Mouse (Mus musculus): ENCODE measurements at regions not wholly inside any gene's neighbourhood (a gene's known extent, or its start where the extent isn't known, plus 50 kb on each side); places are given as distances from the start of the nearest gene placed in this dataset.

DNA sequence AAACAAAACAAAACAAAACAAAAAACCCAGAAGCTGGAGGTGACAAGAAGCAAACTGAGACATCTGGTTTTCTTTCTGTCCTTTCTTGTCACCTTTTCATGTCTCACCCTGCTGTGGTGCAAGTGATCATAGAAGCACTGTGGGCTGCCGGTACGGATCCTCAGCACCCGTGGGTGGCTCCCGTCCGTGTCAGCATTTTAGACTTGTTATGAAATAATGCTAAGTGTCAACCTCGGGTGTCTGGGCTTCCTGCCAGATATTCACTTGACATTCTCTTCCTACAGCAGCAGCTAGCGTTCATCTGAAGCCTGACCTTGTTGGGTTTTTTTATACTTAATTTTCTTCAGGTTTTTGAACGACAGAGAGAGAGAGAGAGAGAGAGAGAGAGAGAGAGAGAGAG is 404.7 kb downstream of the Pla2g4a start:
- peak; percentile 13 for DNase-seq (ENCODE audit: extremely low read depth, low read depth)

DNA sequence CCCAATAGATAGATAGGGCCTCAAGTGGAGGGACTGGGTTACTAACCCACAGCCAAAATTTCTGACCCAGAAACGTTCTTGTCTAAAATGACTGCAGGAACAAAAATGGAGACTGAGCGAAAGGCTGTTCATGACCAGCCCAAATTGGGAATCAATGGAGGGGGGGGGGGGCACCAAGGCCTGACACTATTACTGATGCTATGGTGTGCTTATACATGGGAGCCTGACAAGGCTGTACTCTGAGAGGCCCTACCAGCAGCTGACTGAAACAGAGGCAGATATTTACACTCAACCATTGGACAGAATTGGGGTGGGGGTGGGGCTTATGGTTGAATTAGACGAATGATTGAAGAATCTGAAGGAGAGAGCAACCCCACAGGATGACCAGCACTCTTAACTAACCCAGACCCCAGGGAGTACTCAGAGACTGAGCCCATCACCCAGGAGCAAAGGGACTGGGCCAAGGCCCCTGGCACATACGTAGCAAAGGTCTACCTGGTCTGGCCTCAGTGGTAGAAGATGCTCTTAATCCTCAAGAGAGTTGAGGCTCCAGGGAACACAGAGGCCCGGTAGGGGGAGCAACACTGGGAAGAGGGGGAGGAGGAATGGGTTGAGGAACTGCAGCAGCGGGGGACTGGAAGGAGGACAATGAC is 405.6 kb downstream of the Pla2g4a start:
- DNase-seq (ENCODE audit: extremely low read depth, low read depth) = no peak

DNA sequence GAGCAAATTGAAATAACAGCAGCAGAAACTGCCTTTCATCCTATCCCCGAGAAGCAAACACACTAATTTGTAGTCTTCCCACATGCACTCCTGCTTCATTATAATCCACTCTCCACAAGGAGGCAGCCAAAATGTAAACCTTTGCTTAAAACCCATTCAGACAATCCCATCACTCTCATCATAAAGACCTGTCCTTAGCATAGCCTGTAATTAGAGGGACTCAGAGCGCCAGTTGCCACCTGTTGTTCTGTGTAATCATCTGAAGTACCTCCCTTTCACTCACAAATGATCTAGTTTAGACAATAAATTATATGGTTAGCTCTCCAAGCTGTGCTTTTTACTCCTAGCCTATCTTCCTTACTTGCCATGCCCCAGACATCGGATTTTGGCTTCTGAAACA is 415.0 kb downstream of the Pla2g4a start:
- no peak for DNase-seq (ENCODE audit: extremely low read depth, low read depth)

DNA sequence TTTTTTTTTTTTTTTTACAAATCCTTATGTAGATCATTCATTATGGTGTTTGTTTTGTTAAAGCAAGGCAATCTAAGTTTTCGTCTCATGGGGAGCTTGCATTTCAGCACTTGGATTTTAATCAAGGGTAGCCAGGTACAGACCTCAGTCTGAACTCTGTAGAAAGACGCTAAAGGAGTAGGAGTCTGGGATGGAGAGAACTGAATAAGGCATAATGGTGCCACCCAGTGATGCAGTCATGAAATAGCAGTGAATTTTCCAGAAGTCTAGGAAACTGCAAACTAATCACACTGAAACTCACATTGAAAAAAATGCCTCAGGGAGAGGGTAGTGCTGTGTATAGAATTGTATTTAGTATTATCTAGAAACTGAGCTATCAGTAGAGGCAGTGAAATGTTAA is 419.7 kb downstream of the Pla2g4a start:
- no peak for DNase-seq (ENCODE audit: extremely low read depth, low read depth)

DNA sequence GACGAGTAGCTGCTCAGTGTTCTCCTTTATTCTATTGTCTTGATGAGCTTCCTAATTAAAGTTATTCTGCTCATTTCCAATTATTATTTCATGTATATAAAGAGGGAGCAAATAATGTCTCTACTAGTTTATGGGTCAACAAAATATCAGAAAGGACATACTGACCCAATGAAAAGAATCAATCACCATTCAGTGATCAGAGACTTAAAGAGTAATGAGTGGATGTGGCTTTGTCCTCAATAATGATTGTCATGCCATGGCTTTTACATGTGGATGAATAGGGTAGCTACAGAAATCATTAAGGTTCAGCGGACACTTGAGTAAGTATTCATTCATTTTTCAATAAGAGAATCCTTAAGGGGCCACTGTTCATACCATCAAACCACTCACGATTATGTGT is 427.4 kb downstream of the Pla2g4a start:
- no peak for DNase-seq (ENCODE audit: extremely low read depth, low read depth)

All from MEL-GATA-1-ER (cell line).